Mouse (Mus musculus): ENCODE data around the gene Cmc2.

Cmc2 gene

GRCm38 (mm10) chr8:116842678-116843077 lies 78.6 kb downstream of the Cmc2 start:
- no peak for DNase-seq (ENCODE audit: low spot score)
